Mouse (Mus musculus): Measurements from ENCODE around the gene St3gal6.
"Not testable (repeated sequence)": the region's sequence is repeated elsewhere in the genome, so short reads cannot be mapped to it uniquely, and the experiment has no call there.

Gene St3gal6

GRCm38 (mm10) chr16:58476363-58476762, 47.7 kb downstream of the St3gal6 start:
- DNase-seq (ENCODE audit: low spot score in 2 of 2) = no peak

GRCm38 (mm10) chr16:58475544-58476154, 48.4 kb downstream of the St3gal6 start:
- no peak for DNase-seq (ENCODE audit: low spot score in 2 of 2)

- no peak for DNase-seq (ENCODE audit: low spot score in 2 of 2)
Measured at GRCm38 (mm10) chr16:58474875-58475274, 49.2 kb downstream of the St3gal6 start.

- no peak for DNase-seq (ENCODE audit: low spot score in 2 of 2)
Measured at GRCm38 (mm10) chr16:58470841-58471240, 53.2 kb downstream of the St3gal6 start.

GRCm38 (mm10) chr16:58470061-58470460, 54.0 kb downstream of the St3gal6 start:
- no peak for DNase-seq (ENCODE audit: low spot score in 2 of 2)

GRCm38 (mm10) chr16:58465412-58465811, 58.6 kb downstream of the St3gal6 start:
- DNase-seq (ENCODE audit: low spot score in 2 of 2) = no peak

- DNase-seq (ENCODE audit: low spot score in 2 of 2) = no peak
Measured at GRCm38 (mm10) chr16:58464051-58464450, 60.0 kb downstream of the St3gal6 start.

GRCm38 (mm10) chr16:58462519-58462918, 61.5 kb downstream of the St3gal6 start:
- DNase-seq (ENCODE audit: low spot score in 2 of 2) = no peak

GRCm38 (mm10) chr16:58461856-58462518, 62.1 kb downstream of the St3gal6 start:
- no peak for DNase-seq (ENCODE audit: low spot score in 2 of 2)

GRCm38 (mm10) chr16:58460386-58460785, 63.7 kb downstream of the St3gal6 start:
- no peak for DNase-seq (ENCODE audit: low spot score in 2 of 2)

- DNase-seq (ENCODE audit: low spot score in 2 of 2) = not testable (repeated sequence)
Measured at GRCm38 (mm10) chr16:58459966-58460365, 64.1 kb downstream of the St3gal6 start.

GRCm38 (mm10) chr16:58456991-58457390, 67.1 kb downstream of the St3gal6 start:
- DNase-seq (ENCODE audit: low spot score in 2 of 2) = no peak

GRCm38 (mm10) chr16:58456445-58456844, 67.6 kb downstream of the St3gal6 start:
- no peak for DNase-seq (ENCODE audit: low spot score in 2 of 2)

GRCm38 (mm10) chr16:58455118-58455517, 68.9 kb downstream of the St3gal6 start:
- no peak for DNase-seq (ENCODE audit: low spot score in 2 of 2)

GRCm38 (mm10) chr16:58454617-58455016, 69.4 kb downstream of the St3gal6 start:
- no peak for DNase-seq (ENCODE audit: low spot score in 2 of 2)

- no peak for DNase-seq (ENCODE audit: low spot score in 2 of 2)
Measured at GRCm38 (mm10) chr16:58453820-58454219, 70.2 kb downstream of the St3gal6 start.

- DNase-seq (ENCODE audit: low spot score in 2 of 2) = no peak
Measured at GRCm38 (mm10) chr16:58453138-58453537, 70.9 kb downstream of the St3gal6 start.

GRCm38 (mm10) chr16:58451647-58452046, 72.4 kb downstream of the St3gal6 start:
- DNase-seq (ENCODE audit: low spot score in 2 of 2) = no peak

GRCm38 (mm10) chr16:58450648-58451047, 73.4 kb downstream of the St3gal6 start:
- DNase-seq (ENCODE audit: low spot score in 2 of 2) = no peak

GRCm38 (mm10) chr16:58449073-58449472, 75.0 kb downstream of the St3gal6 start:
- no peak for DNase-seq (ENCODE audit: low spot score in 2 of 2)

- DNase-seq (ENCODE audit: low spot score in 2 of 2) = no peak
Measured at GRCm38 (mm10) chr16:58446281-58447259, 77.5 kb downstream of the St3gal6 start.

- DNase-seq (ENCODE audit: low spot score in 2 of 2) = no peak
Measured at GRCm38 (mm10) chr16:58444735-58445134, 79.3 kb downstream of the St3gal6 start.

Measured in frontal cortex, postnatal 10 days (tissue).